Mouse (Mus musculus): ENCODE data around the gene Malrd1. TPM values are rescaled to one million over a fixed set of nuclear protein-coding genes. Genes with fewer than 3 reads are reported as not detected.
A peak's percentile ranks its signal among the peaks of the same experiment; 100 is the strongest.

The Malrd1 gene
- polyA plus RNA-seq, 1 experiment = 0.07 TPM

DNA sequence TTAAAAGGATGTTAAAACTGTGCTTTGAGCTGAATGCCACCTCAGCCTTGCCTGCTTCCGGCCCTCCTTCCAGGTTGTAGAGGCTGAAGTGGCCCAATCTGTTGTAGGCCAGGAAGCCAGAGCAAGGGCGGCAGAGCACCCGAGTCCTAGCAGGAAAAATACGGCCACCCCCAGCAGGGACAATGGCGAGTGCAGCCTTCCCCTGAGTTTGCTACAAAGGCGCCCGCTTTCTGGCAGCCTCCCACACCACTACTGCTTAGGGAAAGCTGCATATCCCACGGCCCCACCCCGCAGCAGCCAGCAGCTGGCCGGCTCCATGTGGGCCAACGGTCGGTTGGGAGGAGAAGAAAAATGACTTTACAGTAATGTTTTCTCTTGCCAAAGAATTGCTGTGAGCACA is 503.5 kb downstream of the Malrd1 start:
- no peak for TF ChIP-seq POLR2A (IDR thresholded peaks at IDR 0.05; ENCODE audit: low read depth, low read length)
- TF ChIP-seq CTCF (IDR thresholded peaks at IDR 0.05; ENCODE audit: borderline replicate concordance, insufficient read depth, low read length) = no peak

DNA sequence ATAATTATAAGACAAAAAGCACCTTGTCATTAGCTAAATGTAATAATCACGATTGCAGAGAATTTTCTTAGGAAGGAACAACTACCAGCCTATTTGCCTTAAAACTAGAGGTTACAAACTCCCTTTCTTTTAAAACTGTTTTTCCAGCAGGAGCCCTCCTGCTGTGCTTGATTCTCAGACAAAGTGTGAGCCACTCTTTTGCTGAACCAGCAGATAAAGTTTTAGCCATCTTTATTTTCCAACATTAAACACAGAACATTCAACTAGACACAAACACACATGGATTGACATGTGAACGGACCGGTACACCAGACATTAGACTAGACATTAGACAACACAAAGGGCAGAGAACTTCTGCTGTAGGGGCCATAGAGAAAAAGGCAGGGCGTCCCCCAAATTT is 505.3 kb downstream of the Malrd1 start:
- Histone ChIP-seq H3K4me1 (ENCODE audit: control insufficient read depth, insufficient read depth, low read length) (no peaks in the 10 kb centered on the region), H3K4me3 (ENCODE audit: insufficient read depth, low read length) (no peak overlapping the region), H3K27ac (ENCODE audit: insufficient read depth, low read length) (no peak overlapping the region)
- TF ChIP-seq POLR2A (IDR thresholded peaks at IDR 0.05; ENCODE audit: low read depth, low read length) = no peak
- TF ChIP-seq CTCF (IDR thresholded peaks at IDR 0.05; ENCODE audit: borderline replicate concordance, insufficient read depth, low read length) = no peak

More for the DNA sequence above, 503.5 kb downstream of the Malrd1 start:
- Histone ChIP-seq H3K27ac (ENCODE audit: insufficient read depth, low read length) (no peak overlapping the region), H3K4me3 (ENCODE audit: insufficient read depth, low read length) (no peak overlapping the region), H3K4me1 (ENCODE audit: control insufficient read depth, insufficient read depth, low read length) (no peaks in the 10 kb centered on the region)

DNA sequence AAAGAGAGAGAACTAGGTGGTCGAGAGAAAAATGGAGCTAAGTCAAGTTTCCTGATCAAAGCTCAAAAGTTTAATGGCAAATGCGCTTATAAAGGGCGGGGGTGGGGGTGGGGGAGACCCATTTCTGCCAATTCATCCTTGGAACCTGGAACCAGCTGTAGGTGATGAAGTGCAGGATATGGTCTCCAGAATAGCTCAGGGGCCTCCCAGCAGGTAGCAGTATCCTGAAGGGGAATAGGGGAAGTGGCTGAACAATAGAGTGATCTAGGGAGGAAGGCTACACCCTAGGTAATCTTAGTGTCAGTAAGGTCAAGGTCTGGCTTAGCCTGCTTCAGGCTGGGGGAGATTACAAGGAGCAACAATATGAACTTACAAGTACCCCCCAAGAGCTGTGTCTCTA is 506.5 kb downstream of the Malrd1 start:
- H3K4me3 ChIP-seq (ENCODE audit: insufficient read depth, low read length) = no peak overlapping the region
- H3K27ac ChIP-seq (ENCODE audit: insufficient read depth, low read length) = no peak overlapping the region
- no peak for TF ChIP-seq CTCF (IDR thresholded peaks at IDR 0.05; ENCODE audit: borderline replicate concordance, insufficient read depth, low read length)
- TF ChIP-seq POLR2A (IDR thresholded peaks at IDR 0.05; ENCODE audit: low read depth, low read length) = no peak
- no peaks in the 10 kb centered on the region for H3K4me1 ChIP-seq (ENCODE audit: control insufficient read depth, insufficient read depth, low read length)

DNA sequence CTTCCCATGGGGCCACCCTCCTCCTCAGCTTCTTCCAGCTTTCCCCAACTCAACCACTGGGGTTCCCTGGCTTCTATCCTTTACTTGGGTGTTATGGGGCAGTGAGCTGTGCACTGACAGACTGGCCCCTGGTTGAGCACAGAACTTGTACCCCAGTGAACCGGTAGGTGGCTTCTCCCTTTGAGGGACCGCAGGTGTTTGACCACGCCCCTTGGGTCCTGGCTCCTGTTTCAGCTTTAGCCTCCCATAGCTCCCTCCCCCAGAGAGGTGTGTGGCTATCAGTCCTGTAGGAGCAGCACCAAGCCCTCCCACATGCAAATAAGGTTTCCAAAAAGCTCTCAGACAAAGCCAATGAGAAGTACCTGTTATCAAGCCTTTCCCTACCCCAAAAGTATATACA is 584.4 kb downstream of the Malrd1 start:
- H3K4me1 ChIP-seq (ENCODE audit: control insufficient read depth, insufficient read depth, low read length) = no peaks in the 10 kb centered on the region
- no peak overlapping the region for H3K4me3 ChIP-seq (ENCODE audit: insufficient read depth, low read length)
- TF ChIP-seq CTCF (IDR thresholded peaks at IDR 0.05; ENCODE audit: borderline replicate concordance, insufficient read depth, low read length) = no peak
- no peak for TF ChIP-seq POLR2A (IDR thresholded peaks at IDR 0.05; ENCODE audit: low read depth, low read length)
- H3K27ac ChIP-seq (ENCODE audit: insufficient read depth, low read length) = no peak overlapping the region

DNA sequence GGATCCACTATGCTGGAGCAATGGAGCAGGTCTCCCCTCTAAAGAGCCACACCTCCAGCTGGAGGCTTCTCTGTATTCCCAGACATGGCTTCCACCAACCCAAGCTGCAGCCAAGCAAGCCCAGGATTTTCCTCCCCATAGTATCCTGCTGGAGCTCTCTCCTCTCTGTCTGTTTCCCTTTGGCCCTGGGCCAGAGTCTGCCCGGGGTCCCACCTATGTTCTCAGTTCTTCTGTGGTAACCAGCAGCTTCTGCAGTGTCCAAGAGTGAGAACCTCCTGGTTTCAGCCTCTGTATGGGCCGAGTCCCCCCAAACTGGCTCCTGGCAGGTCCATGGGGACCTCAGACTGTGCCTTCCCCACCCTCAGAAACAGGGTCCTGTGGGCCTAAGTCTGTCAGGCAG is 587.1 kb downstream of the Malrd1 start:
- H3K4me3 ChIP-seq (ENCODE audit: insufficient read depth, low read length) = no peak overlapping the region
- no peak for TF ChIP-seq POLR2A (IDR thresholded peaks at IDR 0.05; ENCODE audit: low read depth, low read length)
- no peak for TF ChIP-seq CTCF (IDR thresholded peaks at IDR 0.05; ENCODE audit: borderline replicate concordance, insufficient read depth, low read length)
- H3K4me1 ChIP-seq (ENCODE audit: control insufficient read depth, insufficient read depth, low read length) = no peaks in the 10 kb centered on the region
- no peak overlapping the region for H3K27ac ChIP-seq (ENCODE audit: insufficient read depth, low read length)

DNA sequence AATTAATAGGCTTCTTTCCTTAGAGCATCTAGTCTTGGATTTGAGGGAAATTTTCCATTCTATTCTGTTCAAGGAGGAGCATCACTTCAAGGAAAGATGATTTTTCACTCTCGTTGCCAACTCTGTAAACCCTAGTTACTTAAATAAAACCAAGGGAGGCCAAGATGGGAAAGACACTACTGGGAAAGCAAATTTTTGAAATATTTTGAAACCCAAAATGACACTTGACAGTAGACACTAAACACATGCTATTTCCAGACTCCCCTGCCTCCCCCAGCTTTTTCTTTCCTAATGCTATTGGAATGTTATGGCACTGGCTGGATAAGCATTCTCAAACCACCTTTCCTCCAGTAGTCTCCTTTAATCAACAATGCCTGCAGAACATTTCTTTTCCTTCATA is 621.7 kb downstream of the Malrd1 start:
- H3K27ac ChIP-seq (ENCODE audit: insufficient read depth, low read length) = peak overlapping the region; percentile 91; the same call in 1 of the 2 replicates
- no peak overlapping the region for H3K4me3 ChIP-seq (ENCODE audit: insufficient read depth, low read length)
- peaks cover 3% of the 10 kb centered on the region; the same call in 1 of the 2 replicates for H3K4me1 ChIP-seq (ENCODE audit: control insufficient read depth, insufficient read depth, low read length)
- TF ChIP-seq CTCF (IDR thresholded peaks at IDR 0.05; ENCODE audit: borderline replicate concordance, insufficient read depth, low read length) = no peak
- TF ChIP-seq POLR2A (IDR thresholded peaks at IDR 0.05; ENCODE audit: low read depth, low read length) = no peak

DNA sequence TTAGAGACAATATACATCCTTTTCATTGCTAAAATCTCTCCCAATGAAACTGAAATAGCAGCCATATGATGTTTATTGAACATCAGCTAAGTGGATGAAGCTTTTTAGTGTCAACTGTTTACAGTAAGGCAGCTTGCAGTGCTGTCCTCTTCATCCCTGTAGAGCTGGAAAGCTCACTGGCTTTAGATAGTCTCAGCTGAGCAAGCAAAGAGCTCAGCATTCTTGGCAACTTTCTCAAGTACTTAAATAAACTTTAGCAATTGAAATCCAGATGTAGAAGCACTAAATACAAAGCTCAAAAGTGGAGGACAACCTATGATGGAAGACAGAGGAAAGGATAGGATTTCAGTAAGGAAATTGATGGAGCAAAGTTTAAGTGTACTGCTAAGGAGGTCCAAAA is 626.3 kb downstream of the Malrd1 start:
- 0 out of 2 replicates have a peak, but pooled peaks cover under 1% of the 10 kb centered on the region for H3K4me1 ChIP-seq (ENCODE audit: control insufficient read depth, insufficient read depth, low read length)
- H3K27ac ChIP-seq (ENCODE audit: insufficient read depth, low read length) = no peak overlapping the region
- H3K4me3 ChIP-seq (ENCODE audit: insufficient read depth, low read length) = no peak overlapping the region
- no peak for TF ChIP-seq POLR2A (IDR thresholded peaks at IDR 0.05; ENCODE audit: low read depth, low read length)
- TF ChIP-seq CTCF (IDR thresholded peaks at IDR 0.05; ENCODE audit: borderline replicate concordance, insufficient read depth, low read length) = no peak

DNA sequence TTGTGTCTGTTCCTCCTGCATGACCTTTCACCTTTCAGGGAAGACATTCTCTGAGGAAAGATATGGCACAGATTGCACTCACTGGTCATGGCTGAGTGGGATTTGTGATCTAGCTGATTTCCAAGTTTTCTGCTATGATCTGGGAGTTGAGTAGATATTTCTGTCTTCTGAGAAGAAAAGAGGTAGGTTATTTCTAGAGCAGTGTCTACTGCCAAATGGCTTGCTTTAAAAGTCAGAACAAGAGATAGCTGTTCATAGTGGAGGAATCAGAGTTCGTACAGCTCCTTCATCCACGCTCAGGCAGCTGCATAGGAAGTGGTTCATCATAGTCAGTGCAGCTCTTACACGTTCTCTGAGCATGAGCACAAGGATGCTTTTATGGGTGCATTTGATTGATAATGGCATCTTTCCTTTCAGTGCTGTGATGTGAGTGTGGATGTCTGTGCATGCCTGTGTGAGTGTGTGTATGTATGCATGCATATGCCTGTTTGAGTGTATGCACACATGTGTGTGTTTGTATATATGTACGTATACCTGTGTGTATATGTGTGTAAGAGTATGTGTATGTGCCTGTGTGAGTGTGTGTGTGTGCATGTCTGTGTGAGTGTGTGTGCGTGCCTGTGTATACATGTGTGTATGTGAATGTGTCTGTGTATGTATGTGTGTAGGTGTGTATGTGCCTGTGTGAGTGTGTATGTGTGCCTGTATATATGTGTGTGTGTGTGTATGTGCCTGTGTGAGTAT is 637.1 kb downstream of the Malrd1 start:
- no peak overlapping the region for H3K4me3 ChIP-seq (ENCODE audit: insufficient read depth, low read length)
- no peak overlapping the region for H3K27ac ChIP-seq (ENCODE audit: insufficient read depth, low read length)
- peaks cover 3% of the 10 kb centered on the region; the same call in 1 of the 2 replicates for H3K4me1 ChIP-seq (ENCODE audit: control insufficient read depth, insufficient read depth, low read length)
- TF ChIP-seq CTCF (IDR thresholded peaks at IDR 0.05; ENCODE audit: borderline replicate concordance, insufficient read depth, low read length) (no peak), POLR2A (IDR thresholded peaks at IDR 0.05; ENCODE audit: low read depth, low read length) (no peak)

DNA sequence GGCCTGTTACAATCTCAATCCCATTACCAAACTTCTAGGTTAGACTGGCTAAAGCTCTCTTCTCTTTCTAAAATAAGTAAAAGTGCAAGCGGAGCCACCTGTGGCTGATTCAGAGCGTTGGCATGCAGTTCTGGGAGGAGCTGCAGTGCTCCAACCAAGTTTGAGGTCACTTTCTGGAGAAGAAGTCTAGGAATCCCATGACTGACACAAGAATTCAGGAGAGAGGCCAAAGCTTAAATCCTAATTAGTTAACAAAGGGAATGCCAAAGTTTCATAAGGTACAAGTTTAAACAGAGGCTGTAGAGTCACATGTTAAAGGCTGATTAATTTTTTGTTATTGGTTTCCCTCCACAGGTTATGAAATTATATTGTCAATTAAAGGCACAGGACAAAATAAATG is 642.3 kb downstream of the Malrd1 start:
- Histone ChIP-seq H3K4me3 (ENCODE audit: insufficient read depth, low read length) (no peak overlapping the region), H3K4me1 (ENCODE audit: control insufficient read depth, insufficient read depth, low read length) (peaks cover 1% of the 10 kb centered on the region; the same call in 1 of the 2 replicates), H3K27ac (ENCODE audit: insufficient read depth, low read length) (peak overlapping the region; percentile 19; the same call in 1 of the 2 replicates)
- no peak for TF ChIP-seq POLR2A (IDR thresholded peaks at IDR 0.05; ENCODE audit: low read depth, low read length)
- no peak for TF ChIP-seq CTCF (IDR thresholded peaks at IDR 0.05; ENCODE audit: borderline replicate concordance, insufficient read depth, low read length)

DNA sequence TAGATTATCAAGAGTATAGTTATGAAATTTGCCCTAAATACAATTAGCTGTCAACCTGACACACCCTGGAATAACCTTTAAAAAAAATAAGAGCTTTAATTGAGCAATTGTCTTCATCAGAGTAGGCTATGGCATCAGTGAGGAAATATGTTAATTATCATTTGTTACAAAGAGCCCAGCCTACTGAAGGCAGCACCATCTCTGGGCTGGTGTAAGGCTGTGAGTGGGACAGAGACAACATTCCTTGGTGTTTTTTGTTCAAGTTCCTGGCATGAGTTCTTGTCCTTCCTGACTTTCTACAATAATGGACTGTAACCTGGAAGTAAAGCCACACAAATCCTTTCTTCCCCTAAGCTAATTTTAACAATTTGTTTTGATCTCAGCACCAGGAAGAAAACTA is 645.8 kb downstream of the Malrd1 start:
- H3K27ac ChIP-seq (ENCODE audit: insufficient read depth, low read length) = no peak overlapping the region
- no peak for TF ChIP-seq CTCF (IDR thresholded peaks at IDR 0.05; ENCODE audit: borderline replicate concordance, insufficient read depth, low read length)
- H3K4me3 ChIP-seq (ENCODE audit: insufficient read depth, low read length) = no peak overlapping the region
- no peaks in the 10 kb centered on the region for H3K4me1 ChIP-seq (ENCODE audit: control insufficient read depth, insufficient read depth, low read length)
